Mouse (Mus musculus) E14TG2a.4 (cell line): ENCODE results near the gene Nop2.

Experiments used
- CTCF ChIP-seq: conservative IDR thresholded peaks from 2 replicates; pipeline ENCODE4 v1.5.1; 2014; ENCODE audit warnings: low read length
- POU5F1 ChIP-seq: IDR thresholded peaks from 2 replicates; pipeline ENCODE4 v1.6.1; 2014; ENCODE audit warnings: low read length, borderline replicate concordance

DNA sequence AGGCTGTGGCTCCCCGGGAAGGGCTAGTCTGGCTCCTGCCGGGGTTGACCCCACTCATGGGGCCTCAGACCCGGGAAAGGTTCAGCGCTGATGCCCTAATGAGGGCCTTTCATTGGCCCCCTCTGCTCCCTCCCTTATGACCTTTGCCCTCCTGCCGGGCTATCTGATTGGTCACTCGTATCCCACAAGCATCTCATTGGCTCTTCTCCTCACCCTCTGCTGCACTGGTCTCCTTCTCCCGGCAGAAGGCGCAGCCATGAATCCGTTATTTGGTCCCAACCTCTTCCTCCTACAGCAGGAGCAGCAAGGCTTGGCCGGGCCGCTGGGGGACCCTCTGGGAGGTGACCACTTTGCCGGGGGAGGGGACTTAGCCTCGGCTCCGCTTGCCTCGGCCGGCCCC lies 13.3 kb downstream of the Nop2 start, which contains the start of gene Iffo1:
- TF ChIP-seq CTCF (0 out of 2 replicates have a peak, but pooled peaks have one; percentile 12), POU5F1 (no peak)
